Mouse (Mus musculus) spleen, adult 2 months (tissue): ENCODE measurements around the gene Igsf21. TPM values are rescaled to one million over a fixed set of nuclear protein-coding genes. Genes with fewer than 3 reads are reported as not detected.

Source experiments
- DNase-seq, 2 experiments: peaks; one replicate each; pipeline versions ENCODE4 v3.0.0 to v3.0.0-alpha.2; 2012 to 2021; ENCODE audit warnings: low spot score in 2 of 2, low read depth in 1 of 2
- H3K27ac ChIP-seq: fragments of 200-500 bp; 2 replicates; pipeline ENCODE4 v1.5.1; 2012; ENCODE audit warnings: low read length, inconsistent platforms; ENCODE audit not compliant: insufficient read depth
- H3K27me3 ChIP-seq: fragments of 200-500 bp; 2 replicates; pipeline ENCODE4 v1.6.1; 2012; ENCODE audit warnings: mild to moderate bottlenecking, moderate library complexity, low read length, inconsistent platforms; ENCODE audit not compliant: control insufficient read depth, insufficient read depth
- H3K36me3 ChIP-seq: fragments of 200-500 bp; 2 replicates; pipeline ENCODE4 v1.6.1; 2012; ENCODE audit warnings: mild to moderate bottlenecking, low read length, inconsistent platforms; ENCODE audit not compliant: control insufficient read depth, insufficient read depth
- H3K4me1 ChIP-seq: fragments of 200-500 bp; 2 replicates; pipeline ENCODE4 v1.6.1; 2011; ENCODE audit warnings: inconsistent platforms; ENCODE audit not compliant: control insufficient read depth, insufficient read depth, insufficient read length
- H3K4me3 ChIP-seq: fragments of 200-500 bp; 2 replicates; pipeline ENCODE4 v1.5.1; 2011; ENCODE audit warnings: mild to moderate bottlenecking, inconsistent platforms; ENCODE audit not compliant: insufficient read depth, insufficient read length; ENCODE audit errors: extremely low read depth
- CTCF ChIP-seq: fragments of 200-500 bp; IDR thresholded peaks from 2 replicates; pipeline ENCODE4 v1.5.1; 2011; ENCODE audit warnings: mild to moderate bottlenecking, inconsistent platforms; ENCODE audit not compliant: insufficient read depth, insufficient read length, insufficient replicate concordance; ENCODE audit errors: extremely low read depth
- POLR2A ChIP-seq: fragments of 200-500 bp; IDR thresholded peaks from 2 replicates; pipeline ENCODE4 v1.6.1; 2011; ENCODE audit warnings: low read depth, low read length, inconsistent platforms
- WGBS: fragments of 180-500 bp; shearing (Covaris S2); methylation state at CpG from one replicate; pipeline ENCODE4 v1.1.7; 2018; 5-methylcytosine and 5-hydroxymethylcytosine counted together
- polyA plus RNA-seq: library from polyadenylated mRNA; depleted of rRNA; stranded (reverse); fragments of >200 nt; gene quantifications from 2 replicates; pipeline ENCODE4 v1.2.3, GENCODE M21; 2012

Igsf21 gene
- polyA plus RNA-seq, 1 experiment: 0.05 TPM

- no peak for TF ChIP-seq CTCF
- no peak for TF ChIP-seq POLR2A
- Histone ChIP-seq H3K36me3 (no peaks in the 10 kb centered on the region), H3K27me3 (peaks cover 7% of the 10 kb centered on the region; the same call in 1 of the 2 replicates), H3K4me3 (no peak overlapping the region), H3K4me1 (no peaks in the 10 kb centered on the region), H3K27ac (no peak overlapping the region)
- 21% methylated on average over 28 of the region's 28 CpGs for WGBS
- no peak for DNase-seq
Measured at GRCm38 (mm10) chr4:140247006-140248003, 721 bp upstream of the Igsf21 start.

- 7% methylated on average over 23 of the region's 23 CpGs for WGBS
- H3K36me3 ChIP-seq: no peaks in the 10 kb centered on the region
Measured at GRCm38 (mm10) chr4:140245286-140246179, 1.1 kb downstream of the Igsf21 start.

GRCm38 (mm10) chr4:140244835-140245234, 1.7 kb downstream of the Igsf21 start:
- Histone ChIP-seq H3K4me3 (no peak overlapping the region), H3K27me3 (peaks cover 7% of the 10 kb centered on the region; the same call in 1 of the 2 replicates), H3K36me3 (no peaks in the 10 kb centered on the region), H3K27ac (no peak overlapping the region), H3K4me1 (no peaks in the 10 kb centered on the region)
- DNase-seq: no peak
- TF ChIP-seq POLR2A (no peak), CTCF (no peak)
- 7% methylated on average over 10 of the region's 10 CpGs for WGBS

More at GRCm38 (mm10) chr4:140245286-140246179, 1.1 kb downstream of the Igsf21 start:
- no peak overlapping the region for H3K27ac ChIP-seq
- DNase-seq: no peak
- TF ChIP-seq POLR2A (no peak), CTCF (no peak)
- peaks cover 7% of the 10 kb centered on the region; the same call in 1 of the 2 replicates for H3K27me3 ChIP-seq
- no peak overlapping the region for H3K4me3 ChIP-seq
- H3K4me1 ChIP-seq: no peaks in the 10 kb centered on the region

GRCm38 (mm10) chr4:140244161-140244813, 2.3 kb downstream of the Igsf21 start:
- Histone ChIP-seq H3K4me3 (no peak overlapping the region), H3K4me1 (no peaks in the 10 kb centered on the region), H3K27me3 (peaks cover 7% of the 10 kb centered on the region; the same call in 1 of the 2 replicates), H3K27ac (no peak overlapping the region), H3K36me3 (no peaks in the 10 kb centered on the region)
- whole genome bisulfite sequencing: 10% methylated on average over 40 of the region's 40 CpGs
- DNase-seq: no peak
- TF ChIP-seq CTCF: no peak

GRCm38 (mm10) chr4:140243231-140243630, 3.4 kb downstream of the Igsf21 start:
- Histone ChIP-seq H3K27me3 (peaks cover 7% of the 10 kb centered on the region; the same call in 1 of the 2 replicates), H3K4me3 (no peak overlapping the region), H3K36me3 (no peaks in the 10 kb centered on the region), H3K4me1 (no peaks in the 10 kb centered on the region), H3K27ac (no peak overlapping the region)
- no peak for DNase-seq
- no peak for TF ChIP-seq POLR2A
- TF ChIP-seq CTCF: no peak
- 22% methylated on average over 16 of the region's 16 CpGs for WGBS

- DNase-seq: no peak
- no peak overlapping the region for H3K27ac ChIP-seq
- H3K36me3 ChIP-seq: no peaks in the 10 kb centered on the region
- H3K4me3 ChIP-seq: no peak overlapping the region
- no peaks in the 10 kb centered on the region for H3K4me1 ChIP-seq
- WGBS: 48% methylated on average over 1 of the region's 1 CpGs
- no peak for TF ChIP-seq POLR2A
- no peak for TF ChIP-seq CTCF
- H3K27me3 ChIP-seq: peaks cover 7% of the 10 kb centered on the region; the same call in 1 of the 2 replicates
Measured at GRCm38 (mm10) chr4:140242291-140242690, 4.3 kb downstream of the Igsf21 start.
